Mouse (Mus musculus): Measurements from ENCODE around the gene Tas2r135. TPM values are rescaled to one million over a fixed set of nuclear protein-coding genes. Genes with fewer than 3 reads are reported as not detected.

Gene Tas2r135
- polyA plus RNA-seq, 1 experiment from 2014 or later: not detected

- no peak overlapping the region for H3K9ac ChIP-seq
- H3K4me2 ChIP-seq (replicated peaks): no peak overlapping the region
- no peak overlapping the region for H3K4me3 ChIP-seq
- WGBS: 77% methylated on average over 2 of the region's 2 CpGs
- no peak overlapping the region for H3K27ac ChIP-seq
- H3K27me3 ChIP-seq: no peaks in the 10 kb centered on the region
- H3K9me3 ChIP-seq: no peaks in the 10 kb centered on the region
- H3K4me1 ChIP-seq: no peaks in the 10 kb centered on the region
- no peak for ATAC-seq (ENCODE audit: insufficient number of reproducible peaks, insufficient read depth, low FRiP score, low TSS enrichment)
- H3K36me3 ChIP-seq: no peaks in the 10 kb centered on the region
Measured at GRCm38 (mm10) chr6:42444491-42444890, 39.3 kb downstream of the Tas2r135 start.

GRCm38 (mm10) chr6:42447381-42447780, 42.1 kb downstream of the Tas2r135 start:
- H3K9ac ChIP-seq: no peak overlapping the region
- no peak overlapping the region for H3K4me3 ChIP-seq
- no peaks in the 10 kb centered on the region for H3K9me3 ChIP-seq
- H3K27me3 ChIP-seq: no peaks in the 10 kb centered on the region
- WGBS: 73% methylated on average over 2 of the region's 2 CpGs
- no peak overlapping the region for H3K27ac ChIP-seq
- ATAC-seq (ENCODE audit: insufficient number of reproducible peaks, insufficient read depth, low FRiP score, low TSS enrichment): no peak
- no peaks in the 10 kb centered on the region for H3K4me1 ChIP-seq
- no peak overlapping the region for H3K4me2 ChIP-seq (replicated peaks)
- no peaks in the 10 kb centered on the region for H3K36me3 ChIP-seq

Other genes with a start within 250 kb of the Tas2r135 start
- not detected in 2 replicates for gene Tas2r144, start 190.1 kb upstream of the Tas2r135 start, polyA plus RNA-seq (2016; fragmentation: Nextera tagmentation; extraction: Ambion mirVana)
- gene Gstk1, start 159.5 kb upstream of the Tas2r135 start, polyA plus RNA-seq (2016; fragmentation: Nextera tagmentation; extraction: Ambion mirVana): 27.8 and 28.4 TPM in 2 replicates
- gene Tmem139, start 143.5 kb upstream of the Tas2r135 start, polyA plus RNA-seq (2016; fragmentation: Nextera tagmentation; extraction: Ambion mirVana): 1.1 and 1.3 TPM in 2 replicates
- gene Casp2, start 140.4 kb upstream of the Tas2r135 start, polyA plus RNA-seq (2016; fragmentation: Nextera tagmentation; extraction: Ambion mirVana): 69.8 and 71.0 TPM in 2 replicates
- 0.36 TPM in 2 replicates for gene Clcn1, start 118.7 kb upstream of the Tas2r135 start, polyA plus RNA-seq (2016; fragmentation: Nextera tagmentation; extraction: Ambion mirVana)
- 1.2 and 1.4 TPM in 2 replicates for gene Fam131b, start 80.8 kb upstream of the Tas2r135 start, polyA plus RNA-seq (2016; fragmentation: Nextera tagmentation; extraction: Ambion mirVana)
- gene Zyx, start 55.8 kb upstream of the Tas2r135 start, polyA plus RNA-seq (2016; fragmentation: Nextera tagmentation; extraction: Ambion mirVana): 102 and 107 TPM in 2 replicates
- gene Epha1, start 32.2 kb upstream of the Tas2r135 start, polyA plus RNA-seq (2016; fragmentation: Nextera tagmentation; extraction: Ambion mirVana): 4.7 and 7.2 TPM in 2 replicates
- not detected in 2 replicates for gene Tas2r143, start 5.2 kb upstream of the Tas2r135 start, polyA plus RNA-seq (2016; fragmentation: Nextera tagmentation; extraction: Ambion mirVana)
- gene Tas2r126, start 29.1 kb downstream of the Tas2r135 start, polyA plus RNA-seq (2016; fragmentation: Nextera tagmentation; extraction: Ambion mirVana): not detected in 2 replicates
- gene Olfr458, start 59.8 kb downstream of the Tas2r135 start, polyA plus RNA-seq (2016; fragmentation: Nextera tagmentation; extraction: Ambion mirVana): not detected in 2 replicates
- not detected in 2 replicates for gene Olfr457, start 70.9 kb downstream of the Tas2r135 start, polyA plus RNA-seq (2016; fragmentation: Nextera tagmentation; extraction: Ambion mirVana)
- not detected in 2 replicates for gene Olfr456, start 81.8 kb downstream of the Tas2r135 start, polyA plus RNA-seq (2016; fragmentation: Nextera tagmentation; extraction: Ambion mirVana)
- not detected in 2 replicates for gene Olfr455, start 142.2 kb downstream of the Tas2r135 start, polyA plus RNA-seq (2016; fragmentation: Nextera tagmentation; extraction: Ambion mirVana)
- not detected in 2 replicates for gene Tcaf3, start 192.3 kb downstream of the Tas2r135 start, polyA plus RNA-seq (2016; fragmentation: Nextera tagmentation; extraction: Ambion mirVana)
- 5.8 and 6.6 TPM in 2 replicates for gene Tcaf2, start 239.8 kb downstream of the Tas2r135 start, polyA plus RNA-seq (2016; fragmentation: Nextera tagmentation; extraction: Ambion mirVana)

All from embryonic facial prominence, embryonic 12.5 days (tissue).